Mouse (Mus musculus) v-Abl transformed pro-B cells (cell line): ENCODE results near the gene Katnal1.

Experiments used
- in situ Hi-C, 2 experiments: fragments of 400-800 bp; cut with MboI; formaldehyde crosslinking; loops; one replicate each; pipeline ENCODE4 v1.15.1; 2025; ENCODE audit not compliant: unreplicated experiment in 2 of 2

Katnal1 gene

GRCm38 (mm10) chr5:148831596-148832257 lies 97.4 kb downstream of the Katnal1 start:
- in situ Hi-C loops, result no loop called here

GRCm38 (mm10) chr5:148831141-148831547 lies 98.0 kb downstream of the Katnal1 start:
- in situ Hi-C loops, result no loop called here

- in situ Hi-C loops, result loop anchor here (5.0 to 10.0 kb wide), 3 partner anchors 37 to 699 kb away; partner anchors contain the start of gene Wdr95 (in 1 of the 2)
Measured at GRCm38 (mm10) chr5:148825732-148826131, 103.4 kb downstream of the Katnal1 start.

GRCm38 (mm10) chr5:148822772-148823171 lies 106.3 kb downstream of the Katnal1 start:
- in situ Hi-C loops, result loop anchor here (5.0 to 25.0 kb wide), 6 partner anchors 52 to 702 kb away; partner anchors contain the start of genes Hmgb1 (in 1 of the 2), Uspl1 (in 1 of the 2) and Wdr95 (in 1 of the 2)
